Mouse (Mus musculus) heart, adult 2 months (tissue): ENCODE results near the gene Grwd1.

Experiments used
- CTCF ChIP-seq: fragments of 200-600 bp; IDR thresholded peaks from 2 replicates; pipeline ENCODE4 v1.8.1; 2022; ENCODE audit warnings: antibody characterized with exemption, mild to moderate bottlenecking, moderate library complexity
- EP300 ChIP-seq: fragments of 200-500 bp; IDR thresholded peaks from 2 replicates; pipeline ENCODE4 v1.6.1; 2011; ENCODE audit warnings: low read depth, low read length, control low read depth; ENCODE audit not compliant: insufficient read depth
- POLR2A ChIP-seq: fragments of 200-500 bp; IDR thresholded peaks from 2 replicates; pipeline ENCODE4 v1.6.1; 2011; ENCODE audit warnings: mild to moderate bottlenecking, low read depth, low read length, control low read depth; ENCODE audit not compliant: insufficient read depth

GRCm38 (mm10) chr7:45809276-45810075 is 21.3 kb downstream of the Grwd1 start:
- TF ChIP-seq POLR2A (no peak), CTCF (no peak), EP300 (no peak)
